Mouse (Mus musculus): ENCODE measurements at regions not wholly inside any gene's neighbourhood (a gene's known extent, or its start where the extent isn't known, plus 50 kb on each side); places are given as distances from the start of the nearest gene placed in this dataset.

DNA sequence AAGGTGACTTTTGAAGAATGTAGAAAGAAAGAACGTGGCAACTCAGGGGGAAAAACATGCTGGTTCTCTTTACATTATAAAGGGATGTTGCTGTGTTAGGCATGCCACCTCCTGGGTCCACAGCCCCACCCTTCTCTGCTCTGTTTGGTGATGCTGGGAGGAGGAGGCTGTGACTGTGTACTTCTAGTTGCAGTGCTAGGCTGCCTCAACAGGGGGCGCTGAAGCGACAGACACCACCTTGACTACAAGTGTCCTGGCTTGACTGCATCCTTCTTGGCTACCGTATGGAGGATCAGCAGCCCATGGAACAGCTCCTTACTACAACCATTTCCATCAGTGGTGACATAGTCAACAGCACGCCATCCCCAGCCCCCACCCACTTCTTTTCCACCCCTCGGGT is 104.9 kb upstream of the Arl4c start:
- TF ChIP-seq CTCF (conservative IDR thresholded peaks at IDR 0.05 in 1 of 2, IDR thresholded peaks at IDR 0.05 in 1 of 2; ENCODE audit: low read depth in 2 of 2, low read length in 2 of 2) (no peak), USF2 (conservative IDR thresholded peaks at IDR 0.05; ENCODE audit: low read depth, low read length) (no peak), ZC3H11A (IDR thresholded peaks at IDR 0.05; ENCODE audit: low read depth, low read length) (no peak), BHLHE40 (IDR thresholded peaks at IDR 0.05; ENCODE audit: low read depth, low read length) (no peak), ELF1 (IDR thresholded peaks at IDR 0.05; ENCODE audit: low read depth, low read length) (no peak), POLR2A (IDR thresholded peaks at IDR 0.05; ENCODE audit: low read depth, low read length) (no peak), ZNF384 (IDR thresholded peaks at IDR 0.05; ENCODE audit: low read depth, low read length) (no peak), MAX (IDR thresholded peaks at IDR 0.05; ENCODE audit: low read length) (no peak), ZMIZ1 (IDR thresholded peaks at IDR 0.05; ENCODE audit: low read depth, low read length) (no peak), ZKSCAN1 (IDR thresholded peaks at IDR 0.05; ENCODE audit: borderline replicate concordance, low read depth, low read length) (no peak), CHD2 (IDR thresholded peaks at IDR 0.05; ENCODE audit: low read length) (no peak), TCF12 (IDR thresholded peaks at IDR 0.05; ENCODE audit: low read depth, low read length) (no peak), KAT2A (IDR thresholded peaks at IDR 0.05; ENCODE audit: insufficient replicate concordance, low read length) (no peak)
